Mouse (Mus musculus) urinary bladder, adult 2 months (tissue): ENCODE measurements around the gene Kctd12b. TPM values are rescaled to one million over a fixed set of nuclear protein-coding genes. Genes with fewer than 3 reads are reported as not detected.
"Not testable (repeated sequence)": the region's sequence is repeated elsewhere in the genome, so short reads cannot be mapped to it uniquely, and the experiment has no call there.

ENCODE experiments used
- DNase-seq: peaks from one replicate; pipeline ENCODE4 v3.0.0; 2022; ENCODE audit warnings: low spot score
- polyA plus RNA-seq: library from polyadenylated mRNA; depleted of rRNA; stranded (reverse); fragments of >200 nt; gene quantifications from 2 replicates; pipeline ENCODE4 v1.2.3, GENCODE M21; 2012; rRNA removed

Kctd12b gene
- polyA plus RNA-seq: 9.7 and 11.4 TPM in 2 replicates

DNA sequence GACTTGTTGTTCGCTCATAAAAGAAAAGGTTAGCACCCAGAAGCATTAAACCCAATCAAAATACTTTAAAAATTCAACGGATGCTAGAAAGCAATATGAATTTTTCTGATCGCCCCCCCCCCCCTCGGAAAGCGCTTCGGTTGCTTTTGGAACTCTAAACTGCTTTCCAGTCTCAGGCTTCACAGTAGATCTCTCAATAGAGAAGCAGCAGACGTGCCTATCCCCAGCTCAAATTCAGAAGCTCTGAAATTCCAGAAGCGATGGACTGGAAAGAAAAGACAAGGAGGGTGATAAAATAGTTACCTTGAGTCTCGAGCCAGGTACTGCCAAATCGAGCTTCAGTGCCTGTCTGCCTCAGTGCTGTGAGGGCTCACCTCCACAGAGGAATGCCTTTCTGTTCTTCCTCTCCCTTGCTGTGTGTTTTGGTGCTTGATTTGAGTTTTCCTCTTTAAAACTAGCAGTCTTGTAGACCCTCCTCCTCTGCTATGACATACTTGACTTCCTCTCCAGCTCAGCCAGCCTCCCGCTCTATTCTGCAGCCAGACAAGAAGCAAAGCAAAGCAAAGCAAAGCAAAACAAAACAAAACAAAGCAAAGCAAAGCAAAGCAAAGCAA, at the start of gene Kctd12b:
Kctd12b (minus strand) TSS at position 610 of the 614 bp plus-strand sequence.
- DNase-seq: no peak

DNA sequence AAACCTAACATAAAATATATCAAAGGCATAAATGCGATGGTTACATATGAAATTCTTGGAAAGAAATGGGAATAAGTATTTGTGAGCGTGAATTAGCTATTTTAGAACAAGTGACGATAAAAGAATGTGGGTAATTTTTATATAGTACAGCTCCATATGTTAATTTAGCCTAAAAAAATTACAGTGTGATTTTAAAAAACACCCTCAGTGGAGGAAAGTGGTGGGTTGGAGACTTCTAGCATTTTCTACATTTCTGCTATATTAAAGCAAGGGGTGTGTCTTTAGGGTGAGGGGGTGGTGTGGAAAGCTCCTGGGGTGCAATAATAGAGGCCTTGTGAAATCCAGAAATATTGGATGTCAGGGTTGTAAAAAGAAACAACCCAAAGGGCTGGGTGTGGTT, 46.3 kb upstream of the Kctd12b start:
- no peak for DNase-seq

DNA sequence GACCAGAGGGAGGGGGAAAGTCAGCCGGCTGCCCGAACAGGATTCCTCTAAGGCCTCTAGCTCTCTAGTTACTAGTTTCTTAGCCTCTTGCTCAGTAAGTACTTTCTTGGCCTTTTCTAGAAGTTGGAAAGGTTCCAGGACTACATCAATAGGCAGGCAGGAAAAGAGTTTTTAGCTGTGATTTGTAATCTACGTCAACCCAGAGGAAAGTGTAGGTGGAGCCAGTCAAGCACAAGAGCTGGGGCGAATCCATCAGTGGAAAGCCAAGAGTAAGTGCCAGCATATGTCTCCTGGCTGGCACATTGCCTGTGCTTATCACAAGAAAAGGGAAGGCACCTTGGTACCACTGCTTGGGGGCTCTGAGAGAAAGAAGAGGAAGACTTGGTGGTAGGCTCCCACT, 39.5 kb upstream of the Kctd12b start:
- DNase-seq: no peak

DNA sequence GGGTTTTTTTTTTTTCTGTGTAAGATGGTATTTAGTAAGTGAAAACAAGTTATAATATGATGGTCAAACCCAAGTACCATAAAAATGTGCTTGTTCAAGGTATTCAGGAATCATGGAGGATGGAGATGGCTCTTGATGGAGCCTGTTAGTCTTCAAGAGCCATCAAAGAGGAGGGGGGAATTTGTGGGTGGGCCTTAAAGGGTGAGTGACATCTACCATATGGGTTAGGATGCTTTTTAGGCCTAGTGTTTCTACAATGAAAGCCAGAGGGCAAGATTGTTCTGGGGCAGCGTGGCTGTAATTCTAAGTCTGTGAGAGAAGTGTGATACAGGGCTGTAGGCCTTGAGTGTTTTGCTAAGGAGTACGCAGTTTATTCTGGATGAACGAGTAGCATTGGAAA, 28.2 kb upstream of the Kctd12b start:
- DNase-seq: no peak

DNA sequence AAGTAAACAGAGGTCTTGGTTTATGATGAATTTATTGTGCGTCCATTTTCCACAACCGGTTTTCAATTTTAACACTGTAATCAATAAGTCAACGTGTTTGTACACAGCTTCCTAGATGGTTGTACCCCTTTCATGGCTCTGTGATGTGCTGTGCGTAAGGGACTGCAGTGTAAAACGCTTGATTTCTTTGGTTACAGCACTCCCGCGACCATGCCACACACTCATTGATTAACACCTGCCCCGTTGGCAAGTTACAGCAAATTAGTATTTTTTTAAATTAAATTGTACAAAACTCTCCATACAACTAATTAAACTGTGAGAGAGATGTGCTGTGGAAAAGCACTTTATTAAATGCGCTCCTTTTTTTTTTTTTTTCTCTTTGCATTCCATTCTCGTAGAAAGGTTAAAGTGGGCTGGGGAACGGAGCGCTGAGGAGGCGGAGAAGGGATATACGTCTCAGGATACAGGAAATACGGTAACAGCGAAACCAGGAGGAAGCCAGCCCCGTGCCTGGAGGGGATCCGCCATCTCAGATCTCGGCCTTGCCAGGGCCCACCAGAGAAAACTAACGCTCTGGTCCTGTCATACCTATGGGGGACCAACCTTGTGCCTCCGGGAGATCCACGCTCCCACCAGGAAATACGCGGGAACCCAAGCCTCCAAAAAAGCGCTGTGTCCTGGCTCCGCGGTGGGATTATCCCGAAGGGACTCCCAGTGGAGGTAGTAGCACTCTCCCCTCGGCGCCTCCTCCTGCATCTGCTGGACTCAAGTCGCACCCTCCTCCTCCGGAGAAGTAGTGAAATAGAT, 27.1 kb upstream of the Kctd12b start, which contains the start of gene Nbdy:
Nbdy (plus strand) TSS at position 481 of the 807 bp plus-strand sequence.
- DNase-seq: peak; percentile 34

DNA sequence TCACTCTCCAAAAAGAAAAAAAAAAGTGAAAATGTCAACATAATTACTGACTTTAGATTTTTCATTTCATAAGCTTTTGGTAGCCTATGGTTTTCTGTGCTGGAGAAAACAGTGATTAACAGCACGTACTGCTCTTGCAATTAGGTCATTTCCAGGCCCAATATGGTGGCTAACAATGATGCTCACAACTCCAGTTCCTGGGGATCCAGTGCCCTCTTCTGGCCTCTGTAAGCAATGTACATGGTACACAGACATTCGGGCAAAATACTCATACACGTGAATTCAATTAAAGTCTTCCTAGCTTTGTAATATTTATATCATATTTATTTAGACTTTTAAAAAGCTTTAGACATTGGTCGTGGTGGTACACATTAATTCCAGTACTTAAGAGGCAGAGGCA, 23.4 kb upstream of the Kctd12b start:
- no peak for DNase-seq

DNA sequence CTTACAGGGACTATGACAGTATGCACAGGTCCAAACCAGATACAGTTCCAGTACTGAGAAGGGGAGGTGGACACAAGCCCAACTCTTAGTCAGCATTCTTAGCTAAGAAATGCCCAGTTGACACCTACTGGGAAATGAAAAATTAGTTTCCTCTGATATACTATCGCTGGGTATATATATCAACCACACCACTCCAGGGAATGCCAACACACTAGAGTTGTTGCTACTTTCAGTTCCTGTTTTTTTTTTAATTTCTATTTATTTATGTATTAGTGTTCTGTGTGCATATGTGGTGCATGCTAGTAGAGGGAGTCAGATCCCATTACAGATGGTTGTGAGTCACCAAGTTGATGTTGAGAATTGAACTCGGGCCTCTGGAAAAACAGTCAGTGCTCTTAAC, 20.5 kb upstream of the Kctd12b start:
- no peak for DNase-seq

DNA sequence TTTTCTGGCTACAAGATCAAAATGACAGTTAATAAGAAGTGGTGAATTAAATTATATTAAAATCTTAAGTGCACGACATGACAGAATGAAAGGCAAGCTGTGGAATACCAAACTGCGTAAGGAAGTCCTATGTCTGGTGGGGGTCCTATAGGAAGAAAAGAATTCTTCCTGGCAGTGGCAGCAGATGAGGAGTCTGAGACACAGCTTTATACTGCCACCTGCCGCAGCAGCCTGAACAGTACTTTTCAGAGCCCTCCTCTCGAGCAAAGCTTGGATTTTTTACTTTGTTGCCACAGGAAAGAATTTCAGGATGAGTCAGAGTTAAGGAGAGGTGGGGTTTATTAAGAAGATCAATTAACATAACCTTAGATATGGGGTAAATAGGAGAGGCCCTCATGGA, 11.5 kb upstream of the Kctd12b start:
- DNase-seq: no peak

DNA sequence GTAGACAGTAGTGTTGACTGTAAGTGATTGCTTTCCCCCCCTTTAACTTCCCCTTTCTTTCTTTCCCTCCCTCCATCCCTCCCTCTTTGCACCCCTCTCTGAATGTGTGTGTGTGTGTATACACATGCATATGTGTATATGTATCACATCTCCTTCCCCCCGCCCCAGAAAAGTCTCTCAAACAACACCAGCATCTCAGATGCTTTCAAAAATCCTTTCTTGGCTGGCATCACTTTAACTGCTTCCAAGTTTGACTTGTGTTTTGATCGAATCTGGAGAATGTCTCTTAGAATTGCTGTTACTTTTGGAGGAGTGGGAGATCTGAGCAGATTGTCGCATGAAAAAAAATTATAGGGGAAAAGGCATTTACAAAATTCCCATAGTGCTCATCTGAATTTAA, 4.3 kb upstream of the Kctd12b start:
- no peak for DNase-seq

DNA sequence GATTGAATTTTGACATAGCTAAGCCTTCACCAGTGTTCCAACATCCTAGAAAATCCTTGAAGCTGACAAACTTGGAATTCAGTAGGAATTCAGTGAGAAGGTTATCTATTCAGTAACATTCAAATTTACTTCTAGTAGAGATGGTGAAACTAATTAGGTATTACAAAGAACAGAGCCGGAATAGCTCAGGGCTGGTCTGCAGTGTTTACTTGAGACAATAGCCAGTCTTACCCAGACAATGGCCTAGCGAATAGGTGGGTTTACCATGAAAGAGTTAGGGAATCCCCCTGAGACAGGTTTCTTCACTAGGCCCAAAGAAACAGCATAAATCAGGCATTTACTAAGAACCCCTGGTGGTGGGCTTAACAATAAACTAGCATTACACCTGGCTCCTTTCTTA, 28.0 kb downstream of the Kctd12b start:
- not testable (repeated sequence) for DNase-seq

DNA sequence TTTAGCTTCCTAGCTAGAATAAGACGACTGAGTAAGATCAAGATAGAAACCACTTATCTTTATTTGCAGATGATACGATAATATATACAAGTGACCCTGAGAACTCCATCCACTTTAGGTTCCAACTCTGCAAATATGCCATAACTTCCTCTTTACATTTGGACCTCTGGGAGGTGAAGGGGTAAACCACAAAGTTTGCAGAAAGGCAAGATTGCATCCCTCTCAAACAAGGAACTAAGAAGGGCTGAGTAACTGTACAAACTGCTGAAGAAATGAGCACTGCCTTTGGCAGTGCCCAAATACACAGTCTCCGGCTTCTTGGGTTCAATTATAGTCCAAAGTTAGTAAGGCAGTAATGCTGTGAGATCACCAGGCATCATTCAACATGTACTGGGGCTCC, 31.3 kb downstream of the Kctd12b start:
- no peak for DNase-seq

DNA sequence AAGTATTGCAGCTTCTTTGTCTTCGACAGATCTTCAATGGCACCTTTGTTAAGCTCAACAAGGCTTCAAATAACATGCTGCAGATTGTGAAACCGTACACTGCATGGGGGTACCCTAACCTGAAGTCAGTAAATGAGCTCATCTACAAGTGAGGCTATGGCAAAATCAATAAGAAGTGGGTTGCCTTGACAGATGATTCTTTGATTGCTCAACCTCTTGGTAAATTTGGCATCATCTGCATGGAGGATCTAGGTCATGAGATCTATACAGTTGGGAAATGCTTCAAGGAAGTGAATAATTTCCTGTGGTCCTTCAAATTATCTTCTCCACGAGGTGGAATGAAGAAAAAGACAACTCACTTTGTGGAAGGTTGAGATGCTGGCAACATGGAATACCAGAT, 39.2 kb downstream of the Kctd12b start:
- DNase-seq: no peak

DNA sequence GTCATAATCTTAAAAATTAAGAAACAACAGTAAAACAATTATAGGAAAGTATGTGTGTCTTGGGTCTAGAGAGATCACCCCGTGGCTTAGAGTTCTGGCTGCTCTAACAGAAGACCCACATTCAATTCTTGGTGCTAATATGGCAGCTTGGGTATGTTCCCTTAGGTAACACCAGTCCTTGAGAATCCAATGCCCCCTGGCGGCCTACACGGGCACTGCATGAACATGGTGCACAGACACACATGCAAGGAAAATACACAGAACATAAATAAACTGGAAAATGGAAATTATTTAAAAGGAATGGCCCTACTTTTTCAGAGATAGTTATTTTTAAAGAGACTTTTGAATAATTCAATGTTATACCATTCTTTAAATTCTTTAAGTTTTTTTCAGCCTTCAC, 55.6 kb downstream of the Kctd12b start:
- no peak for DNase-seq

DNA sequence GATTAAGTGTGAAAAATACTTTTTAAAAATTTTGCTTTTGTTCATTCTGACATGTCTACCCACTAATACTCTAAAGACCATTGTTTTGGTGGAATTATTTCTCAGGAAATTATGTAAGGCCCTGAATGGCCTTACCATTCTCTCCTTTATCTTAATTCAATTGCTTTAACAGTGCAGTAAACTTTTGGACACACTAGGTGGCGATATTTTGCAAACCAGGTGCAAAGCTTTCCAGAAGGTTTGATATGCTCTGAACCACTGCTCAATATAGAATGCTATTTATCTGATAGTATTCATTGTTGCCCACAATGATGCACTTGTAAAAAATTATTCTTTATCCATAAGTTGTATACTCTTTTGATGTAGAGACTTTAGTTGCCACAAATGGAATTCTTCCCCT, 59.9 kb downstream of the Kctd12b start:
- no peak for DNase-seq

Other genes starting within 250 kb of the Kctd12b start
- 21.0 and 31.4 TPM in 2 replicates for gene Ubqln2, start 198.2 kb downstream of the Kctd12b start, polyA plus RNA-seq
- gene Cypt3, start 137.8 kb downstream of the Kctd12b start, polyA plus RNA-seq: not detected in 2 replicates
- 74.3 and 85.3 TPM in 2 replicates for gene Nbdy, start 27.2 kb upstream of the Kctd12b start, polyA plus RNA-seq
- 9.0 and 9.2 TPM in 2 replicates for gene Spin2c, start 135.8 kb upstream of the Kctd12b start, polyA plus RNA-seq